Mouse (Mus musculus): ENCODE results near the gene Pde2a. TPM values are rescaled to one million over a fixed set of nuclear protein-coding genes. Genes with fewer than 3 reads are reported as not detected.
A peak's percentile ranks its signal among the peaks of the same experiment; 100 is the strongest.

Pde2a gene
- total RNA-seq, 2 experiments from 2014 or later = 21.1 to 23.1 TPM

- peak; percentile 67 for ATAC-seq (replicated peaks; ENCODE audit: poor library complexity, severe bottlenecking)
Measured at GRCm38 (mm10) chr7:101450422-101451401, 29.2 kb downstream of the Pde2a start.

- ATAC-seq (replicated peaks; ENCODE audit: poor library complexity, severe bottlenecking) = no peak
Measured at GRCm38 (mm10) chr7:101452669-101453068, 31.2 kb downstream of the Pde2a start.

- no peak for ATAC-seq (replicated peaks; ENCODE audit: poor library complexity, severe bottlenecking)
Measured at GRCm38 (mm10) chr7:101453296-101453695, 31.8 kb downstream of the Pde2a start.

- ATAC-seq (replicated peaks; ENCODE audit: poor library complexity, severe bottlenecking) = no peak
Measured at GRCm38 (mm10) chr7:101453725-101454124, 32.2 kb downstream of the Pde2a start.

- ATAC-seq (replicated peaks; ENCODE audit: poor library complexity, severe bottlenecking) = peak; percentile 54
Measured at GRCm38 (mm10) chr7:101454479-101454878, 33.0 kb downstream of the Pde2a start.

GRCm38 (mm10) chr7:101455141-101455540 is 33.6 kb downstream of the Pde2a start:
- ATAC-seq (replicated peaks; ENCODE audit: poor library complexity, severe bottlenecking) = no peak

- ATAC-seq (replicated peaks; ENCODE audit: poor library complexity, severe bottlenecking) = no peak
Measured at GRCm38 (mm10) chr7:101456318-101456717, 34.8 kb downstream of the Pde2a start.

- ATAC-seq (replicated peaks; ENCODE audit: poor library complexity, severe bottlenecking) = peak; percentile 23; the same call in 1 of the 2 replicates
Measured at GRCm38 (mm10) chr7:101456789-101457188, 35.3 kb downstream of the Pde2a start.

GRCm38 (mm10) chr7:101457283-101457682 is 35.8 kb downstream of the Pde2a start:
- ATAC-seq (replicated peaks; ENCODE audit: poor library complexity, severe bottlenecking) = no peak

- ATAC-seq (replicated peaks; ENCODE audit: poor library complexity, severe bottlenecking) = 0 out of 2 replicates have a peak, but pooled peaks have one; percentile 18
Measured at GRCm38 (mm10) chr7:101457801-101458200, 36.3 kb downstream of the Pde2a start.

- ATAC-seq (replicated peaks; ENCODE audit: poor library complexity, severe bottlenecking) = no peak
Measured at GRCm38 (mm10) chr7:101458278-101458781, 36.8 kb downstream of the Pde2a start.

GRCm38 (mm10) chr7:101459305-101459813 is 37.9 kb downstream of the Pde2a start:
- no peak for ATAC-seq (replicated peaks; ENCODE audit: poor library complexity, severe bottlenecking)

- ATAC-seq (replicated peaks; ENCODE audit: poor library complexity, severe bottlenecking) = no peak
Measured at GRCm38 (mm10) chr7:101459923-101460607, 38.6 kb downstream of the Pde2a start.

- no peak for ATAC-seq (replicated peaks; ENCODE audit: poor library complexity, severe bottlenecking)
Measured at GRCm38 (mm10) chr7:101460608-101460957, 39.1 kb downstream of the Pde2a start.

GRCm38 (mm10) chr7:101461571-101461970 is 40.1 kb downstream of the Pde2a start:
- no peak for ATAC-seq (replicated peaks; ENCODE audit: poor library complexity, severe bottlenecking)

- peak; percentile 15; the same call in 1 of the 2 replicates for ATAC-seq (replicated peaks; ENCODE audit: poor library complexity, severe bottlenecking)
Measured at GRCm38 (mm10) chr7:101462327-101463068, 41.0 kb downstream of the Pde2a start.

- no peak for ATAC-seq (replicated peaks; ENCODE audit: poor library complexity, severe bottlenecking)
Measured at GRCm38 (mm10) chr7:101463665-101464271, 42.3 kb downstream of the Pde2a start.

- ATAC-seq (replicated peaks; ENCODE audit: poor library complexity, severe bottlenecking) = no peak
Measured at GRCm38 (mm10) chr7:101464927-101465326, 43.4 kb downstream of the Pde2a start.

GRCm38 (mm10) chr7:101465392-101465791 is 43.9 kb downstream of the Pde2a start:
- ATAC-seq (replicated peaks; ENCODE audit: poor library complexity, severe bottlenecking) = no peak
